Mouse (Mus musculus): ENCODE measurements around the gene Slc25a20. TPM values are rescaled to one million over a fixed set of nuclear protein-coding genes. Genes with fewer than 3 reads are reported as not detected.

Slc25a20 gene
- total RNA-seq, 2 experiments from 2014 or later = 18.4 to 22.9 TPM

DNA sequence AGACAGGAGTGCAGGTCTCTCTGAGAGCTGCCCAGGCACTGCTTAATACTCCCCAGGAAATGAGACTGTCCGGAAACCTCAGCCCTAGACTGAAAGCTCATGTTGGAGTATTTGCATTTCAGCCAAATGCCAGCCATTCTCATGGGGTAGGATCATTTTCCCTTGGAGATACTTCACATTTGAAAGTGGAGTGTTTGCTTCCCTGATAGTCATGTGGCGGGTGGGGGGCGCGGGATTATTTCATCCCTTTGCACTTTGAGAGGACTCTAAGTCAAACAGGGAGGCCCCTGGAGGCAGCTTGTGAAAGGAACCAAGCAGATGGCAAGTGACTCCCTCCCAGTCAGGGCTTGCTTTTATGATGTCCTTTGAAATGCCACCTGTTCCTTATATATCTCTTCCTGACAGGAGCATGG is 24.6 kb downstream of the Slc25a20 start:
- ATAC-seq (ENCODE audit: poor library complexity, severe bottlenecking) = no peak

DNA sequence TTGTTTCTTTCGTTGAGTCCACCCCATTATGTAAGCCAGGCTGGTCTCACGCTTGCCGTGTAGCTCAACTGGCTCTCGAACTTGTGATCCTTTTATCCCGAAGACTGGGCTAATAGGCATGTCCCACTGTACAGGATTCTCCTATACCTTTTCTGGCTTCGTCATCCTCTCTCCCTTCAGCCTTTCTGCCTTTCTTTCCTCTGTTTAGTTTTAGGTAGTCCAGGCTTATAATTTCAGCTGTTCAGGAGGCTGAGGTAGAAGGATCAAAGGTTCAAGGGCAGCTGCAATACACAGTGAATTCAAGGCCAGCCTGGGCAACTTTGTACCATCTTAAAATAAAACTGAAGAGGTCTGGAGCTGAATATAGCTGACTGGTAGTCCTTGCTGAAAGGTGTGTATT is 25.3 kb downstream of the Slc25a20 start:
- ATAC-seq (ENCODE audit: poor library complexity, severe bottlenecking) = no peak

DNA sequence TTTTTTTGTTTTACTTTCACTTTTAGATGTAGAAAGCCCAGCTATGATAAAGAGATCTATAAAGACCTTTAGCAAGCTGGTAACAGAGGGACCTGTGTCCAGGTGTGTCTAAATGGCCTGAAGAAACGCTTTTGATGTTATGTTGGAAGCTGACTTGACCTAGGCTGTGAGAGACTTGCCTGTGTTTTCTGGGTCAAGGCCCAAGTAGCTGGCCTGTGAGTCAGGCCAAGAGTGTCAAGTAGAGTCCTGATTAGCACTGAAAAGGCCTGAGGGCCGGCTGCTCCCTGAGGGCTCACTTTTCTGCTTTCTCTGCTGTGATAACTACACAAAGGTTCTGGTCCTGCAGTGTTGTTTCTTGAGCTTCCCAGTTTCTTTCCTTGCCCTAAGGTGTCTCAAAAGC is 25.8 kb downstream of the Slc25a20 start:
- ATAC-seq (ENCODE audit: poor library complexity, severe bottlenecking) = no peak

DNA sequence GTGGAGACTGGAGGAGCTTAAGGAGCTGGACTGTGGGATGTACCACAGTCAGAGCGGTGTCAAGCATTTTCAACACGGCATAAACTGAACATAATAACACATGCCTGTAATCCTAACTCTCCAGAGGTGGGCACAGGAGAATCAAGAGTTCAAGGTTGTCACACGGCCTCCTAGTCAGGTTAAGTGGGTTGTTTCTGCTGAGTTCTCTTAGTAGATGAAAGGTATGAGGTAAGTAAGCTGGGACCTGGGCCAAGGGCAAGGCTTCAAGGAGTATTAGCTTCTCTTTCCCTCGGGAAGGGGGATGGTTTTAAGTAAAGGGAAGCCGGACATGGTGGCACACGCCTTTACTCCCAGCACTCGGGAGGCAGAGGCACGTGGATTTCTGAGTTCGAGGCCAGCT is 26.6 kb downstream of the Slc25a20 start:
- no peak for ATAC-seq (ENCODE audit: poor library complexity, severe bottlenecking)

DNA sequence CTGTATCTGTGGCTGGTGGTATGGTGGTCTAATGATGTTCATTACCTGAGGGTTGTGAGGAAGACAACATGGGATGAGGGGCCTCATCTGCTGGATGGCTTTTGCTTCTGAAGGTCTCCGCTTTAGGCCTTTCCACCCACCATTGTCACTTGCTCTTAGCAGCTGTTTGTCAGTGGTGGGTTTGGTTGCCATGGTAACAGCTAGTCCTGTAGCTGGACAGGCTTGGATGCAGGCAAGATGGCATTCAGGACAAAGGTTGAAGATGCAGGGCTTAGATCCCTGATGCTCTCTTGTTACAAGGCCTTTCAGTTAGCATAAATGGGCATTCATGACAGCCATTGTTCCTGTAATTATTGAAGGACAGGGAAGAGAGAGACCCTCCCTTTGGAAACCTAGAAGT is 27.2 kb downstream of the Slc25a20 start, which contains the start of gene Prkar2a:
TSS of gene Prkar2a (plus strand) at position 209 of the 400 bp plus-strand sequence.
- ATAC-seq (ENCODE audit: poor library complexity, severe bottlenecking) = no peak

DNA sequence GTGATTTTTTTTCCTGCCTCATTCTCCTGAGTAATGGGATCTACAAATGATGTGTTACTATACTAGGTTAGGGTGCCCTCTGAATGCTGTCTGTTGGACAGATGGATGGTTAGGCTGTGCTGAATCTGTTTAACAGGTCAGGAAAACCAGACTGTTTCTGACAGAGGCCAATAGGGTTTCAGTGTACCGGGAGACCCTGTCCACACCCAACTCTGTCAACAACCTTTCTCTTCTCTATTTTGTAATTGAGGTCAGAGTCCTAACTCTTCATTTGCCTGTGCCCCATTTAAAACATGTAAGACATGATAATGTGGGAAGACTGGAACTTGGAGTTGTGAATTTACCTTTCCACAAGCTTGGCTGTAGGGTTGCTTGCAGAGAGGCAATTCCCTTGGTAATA is 28.1 kb downstream of the Slc25a20 start:
- no peak for ATAC-seq (ENCODE audit: poor library complexity, severe bottlenecking)

DNA sequence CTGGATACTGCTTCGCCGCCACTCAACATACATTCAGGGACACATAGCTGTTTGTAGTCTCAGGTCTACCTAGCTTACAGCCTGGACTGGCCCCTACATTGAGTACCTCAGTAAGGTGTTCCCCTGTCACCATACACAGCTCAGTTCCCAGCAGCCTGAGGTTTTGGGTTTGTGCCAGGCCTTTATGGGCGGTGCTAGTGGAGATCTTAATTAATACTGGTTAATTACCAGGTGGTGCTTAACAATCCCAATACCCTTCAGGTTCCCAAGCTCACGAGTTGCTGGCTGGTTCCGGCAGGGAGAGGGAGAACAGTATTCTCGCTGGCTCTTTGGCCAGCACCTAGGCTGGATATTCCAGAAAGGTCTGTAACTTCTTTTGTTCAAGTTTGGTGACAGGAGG is 29.0 kb downstream of the Slc25a20 start:
- no peak for ATAC-seq (ENCODE audit: poor library complexity, severe bottlenecking)

DNA sequence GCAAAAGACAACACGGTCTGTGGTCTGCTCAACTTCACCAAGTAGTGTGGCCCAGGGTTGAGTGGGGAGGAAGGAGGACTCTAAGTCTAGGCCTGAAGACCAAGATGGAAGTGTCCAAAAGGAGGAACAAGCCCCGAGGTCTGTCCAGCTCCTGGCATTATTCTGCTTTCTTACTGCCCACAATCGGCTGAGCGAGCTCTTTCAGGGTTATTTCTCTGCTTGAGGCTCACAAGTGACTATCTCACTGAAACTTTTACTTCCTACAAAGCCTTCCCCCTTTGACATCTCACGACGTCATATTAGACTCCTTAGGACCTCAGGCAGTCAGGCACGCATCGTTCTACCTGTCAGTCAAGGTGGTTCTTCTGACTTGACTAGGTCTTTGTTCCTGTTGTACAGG is 29.5 kb downstream of the Slc25a20 start:
- ATAC-seq (ENCODE audit: poor library complexity, severe bottlenecking) = peak; percentile 58

DNA sequence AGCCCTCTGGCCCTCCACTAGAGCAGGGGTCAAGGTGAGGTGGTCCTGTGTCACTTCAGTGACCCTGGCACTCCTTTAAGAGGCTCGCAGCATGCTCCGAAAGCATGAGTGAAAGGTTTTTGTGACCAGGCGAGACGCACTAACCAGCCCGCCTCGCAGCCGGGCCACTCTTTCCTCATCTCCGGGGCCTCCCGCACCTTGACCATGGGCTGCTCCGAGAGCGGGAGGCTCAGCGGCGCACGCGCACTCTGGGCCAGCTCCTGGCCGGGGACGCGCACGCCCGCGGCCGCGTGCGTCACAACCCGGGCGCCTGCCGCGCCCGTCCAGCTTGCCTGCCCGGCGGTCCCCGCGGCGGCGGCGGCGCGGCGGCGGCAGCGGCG is 29.9 kb downstream of the Slc25a20 start:
- ATAC-seq (ENCODE audit: poor library complexity, severe bottlenecking) = peak; percentile 82

DNA sequence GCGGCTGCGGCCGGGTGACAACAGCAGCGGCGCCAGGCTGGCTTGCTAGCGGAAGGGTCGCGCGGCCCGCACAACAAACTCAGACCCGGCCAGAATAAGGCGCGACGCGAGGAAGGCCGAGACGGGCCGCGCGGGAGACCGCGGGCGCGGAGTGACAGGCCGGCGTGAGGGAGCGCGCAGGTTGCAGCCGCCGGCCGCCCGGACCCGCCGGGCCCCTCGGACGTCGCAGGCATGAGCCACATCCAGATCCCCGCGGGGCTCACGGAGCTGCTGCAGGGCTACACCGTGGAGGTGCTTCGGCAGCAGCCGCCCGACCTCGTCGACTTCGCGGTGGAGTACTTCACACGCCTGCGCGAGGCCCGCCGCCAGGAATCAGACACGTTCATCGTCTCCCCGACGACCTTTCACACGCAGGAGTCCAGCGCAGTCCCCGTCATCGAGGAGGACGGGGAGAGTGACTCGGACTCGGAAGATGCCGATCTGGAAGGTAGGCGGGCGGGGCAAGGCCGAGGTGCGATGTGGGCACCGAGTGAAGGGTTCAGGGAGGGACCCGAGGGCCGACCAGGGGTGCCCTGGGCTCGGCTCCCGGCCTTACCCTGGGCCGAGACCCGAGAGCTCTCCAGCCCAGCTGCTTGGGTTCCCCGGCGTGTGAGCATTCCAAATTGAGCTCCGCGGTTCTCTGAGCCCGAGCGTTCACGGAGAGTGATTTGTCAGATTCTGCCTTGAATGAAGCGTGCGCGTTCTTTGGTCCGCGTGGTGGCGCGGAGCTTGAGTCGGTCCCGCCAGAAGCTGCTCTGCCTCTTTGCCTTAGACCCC is 30.5 kb downstream of the Slc25a20 start:
- ATAC-seq (ENCODE audit: poor library complexity, severe bottlenecking) = peak; percentile 43

DNA sequence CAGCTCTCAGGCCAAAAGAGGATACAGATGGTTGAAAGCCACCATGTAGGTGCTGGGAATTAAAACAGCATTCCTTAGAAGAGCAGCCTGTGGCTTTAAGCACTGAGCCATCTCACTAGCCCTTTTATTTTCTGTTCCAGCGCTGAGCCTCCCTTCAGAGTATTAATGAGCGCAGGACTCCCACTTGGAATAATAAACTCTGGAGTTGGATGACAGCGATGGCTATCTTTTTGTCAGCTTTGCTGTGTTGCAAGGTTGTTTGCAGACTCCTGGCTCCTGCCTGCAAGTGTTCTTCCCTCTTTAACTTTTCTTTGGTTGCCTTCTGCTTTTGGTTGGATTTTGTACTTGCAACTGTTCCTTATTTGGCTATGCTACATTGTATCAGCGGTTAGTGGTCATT is 32.1 kb downstream of the Slc25a20 start:
- ATAC-seq (ENCODE audit: poor library complexity, severe bottlenecking) = peak; percentile 21; the same call in 1 of the 2 replicates

DNA sequence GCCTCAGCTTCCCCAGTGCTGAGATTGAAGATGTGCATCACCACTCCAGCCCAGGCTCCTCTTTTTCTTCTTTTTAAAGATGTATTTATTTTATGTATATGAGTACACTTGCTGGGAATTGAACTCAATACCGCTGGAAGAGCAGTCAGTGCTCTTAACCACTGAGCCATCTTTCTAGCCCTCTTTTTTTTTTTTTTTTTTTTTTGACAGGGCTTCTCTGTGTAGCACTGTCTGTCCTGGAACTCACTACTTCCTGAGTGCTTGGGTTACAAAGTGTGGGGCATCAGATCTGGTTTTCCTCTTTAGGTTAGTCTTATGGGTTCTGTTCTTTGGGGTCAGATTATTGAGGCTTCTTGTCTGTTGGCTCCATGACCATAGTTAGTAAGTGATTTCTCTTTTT is 32.6 kb downstream of the Slc25a20 start:
- no peak for ATAC-seq (ENCODE audit: poor library complexity, severe bottlenecking)

DNA sequence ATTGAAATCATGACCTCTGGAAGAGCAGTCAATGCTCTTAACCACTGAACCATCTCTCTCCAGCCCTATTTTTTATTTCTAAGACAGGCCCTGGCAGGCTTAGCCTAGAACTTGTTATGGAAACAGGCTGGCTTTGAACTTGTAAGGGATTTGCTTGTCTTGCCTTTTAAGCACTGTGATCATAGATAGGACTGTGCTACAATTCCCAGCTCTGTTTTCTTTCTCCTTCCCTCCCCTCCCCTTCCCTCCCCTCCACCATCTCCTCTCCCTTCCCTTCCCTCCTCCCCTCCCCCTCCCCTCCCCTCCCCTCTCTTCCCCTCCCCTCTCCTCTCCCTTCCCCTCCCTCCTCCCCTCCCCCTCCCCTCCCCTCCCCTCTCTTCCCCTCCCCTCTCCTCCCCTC is 40.6 kb downstream of the Slc25a20 start:
- no peak for ATAC-seq (ENCODE audit: poor library complexity, severe bottlenecking)

DNA sequence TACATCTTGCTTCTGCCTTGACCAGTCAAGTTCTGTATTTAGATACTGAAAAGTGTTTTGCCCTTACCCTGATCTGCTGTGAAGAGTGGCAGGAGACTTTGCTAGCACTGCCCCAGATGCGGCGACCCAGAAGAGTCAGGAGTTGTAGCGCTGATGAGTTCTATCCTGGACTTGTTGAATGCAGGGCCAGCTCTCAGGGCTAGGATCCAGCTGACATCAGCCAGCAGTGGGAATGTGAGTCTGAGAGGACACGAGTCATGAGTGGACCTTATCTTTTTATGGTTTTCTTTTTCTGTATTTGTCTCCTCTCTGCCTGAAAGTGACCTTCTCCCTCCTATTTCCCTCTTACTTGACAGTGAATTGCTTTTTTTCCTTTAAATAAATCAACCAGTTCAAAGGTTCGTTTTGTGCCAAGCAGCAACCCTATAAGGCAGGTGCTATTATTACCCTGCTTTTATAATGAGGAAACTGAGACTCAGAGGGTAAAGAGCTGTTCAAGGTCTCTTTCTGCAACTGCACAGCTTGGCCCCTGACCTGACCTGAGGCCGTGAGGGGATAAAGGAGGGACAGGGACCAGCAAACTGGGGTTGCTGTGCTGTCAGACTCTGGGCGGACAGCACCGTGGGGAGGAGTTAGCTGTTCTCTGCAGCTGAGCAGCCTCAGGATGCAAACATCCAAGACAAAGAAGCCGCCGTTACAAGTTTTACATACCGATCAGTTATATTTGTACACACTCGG is 41.7 kb downstream of the Slc25a20 start:
- ATAC-seq (ENCODE audit: poor library complexity, severe bottlenecking) = no peak

DNA sequence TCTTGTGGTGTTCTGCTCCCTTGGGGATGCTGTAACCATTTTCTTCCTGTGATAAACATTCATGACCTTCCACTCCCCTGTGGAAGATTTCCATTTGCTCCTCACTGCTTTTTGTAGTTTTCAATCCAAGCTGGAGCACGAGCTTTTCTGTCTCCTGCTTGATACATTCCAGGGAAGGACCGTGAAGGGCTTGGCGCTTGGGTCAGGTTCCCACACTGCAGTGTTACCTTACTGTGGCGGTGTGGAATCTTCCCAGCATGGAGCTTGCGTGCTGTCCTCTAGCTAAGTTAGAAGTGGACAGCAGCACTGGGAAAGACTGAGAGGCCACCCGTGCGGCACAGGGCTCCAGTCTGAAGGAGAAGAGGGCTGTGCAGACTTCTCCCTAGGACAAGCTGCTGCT is 42.7 kb downstream of the Slc25a20 start:
- ATAC-seq (ENCODE audit: poor library complexity, severe bottlenecking) = no peak

DNA sequence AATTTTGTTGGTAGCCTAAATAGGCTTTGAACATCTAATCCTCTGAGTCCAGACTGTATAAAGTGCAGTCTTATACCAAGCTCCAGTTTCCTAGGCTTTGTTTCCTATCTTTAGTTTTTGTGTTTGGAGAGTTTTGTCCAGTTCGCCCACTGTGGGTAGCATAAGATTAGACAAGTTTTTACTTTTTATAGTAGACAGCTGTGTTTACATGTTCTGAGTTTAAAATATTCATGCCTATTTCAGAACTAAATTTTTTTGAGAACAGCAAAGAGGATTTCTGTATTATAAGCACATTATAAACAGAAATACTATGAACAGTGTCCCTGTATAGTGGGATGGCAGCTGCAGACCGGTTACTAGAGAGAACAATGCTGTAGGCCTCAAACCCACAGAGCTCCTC is 45.3 kb downstream of the Slc25a20 start:
- ATAC-seq (ENCODE audit: poor library complexity, severe bottlenecking) = no peak

DNA sequence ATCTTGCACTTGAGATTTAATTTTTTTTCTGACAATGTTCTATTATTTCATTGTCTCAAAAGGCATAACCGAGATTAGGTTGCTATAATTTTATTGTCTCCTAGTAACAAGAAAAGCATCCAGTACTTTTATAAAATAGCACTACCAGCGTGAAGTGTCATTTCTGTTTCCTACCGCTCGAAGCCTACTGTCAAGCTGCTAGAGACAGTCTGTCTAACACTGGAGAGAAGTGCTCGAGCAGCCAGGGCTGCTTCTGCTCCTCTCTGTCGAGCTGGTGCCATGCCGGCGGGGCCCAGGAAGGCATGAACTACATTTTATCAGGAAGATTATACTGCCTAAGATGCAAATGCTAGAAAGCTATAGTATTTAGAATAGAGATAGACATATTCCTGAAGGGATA is 46.9 kb downstream of the Slc25a20 start:
- ATAC-seq (ENCODE audit: poor library complexity, severe bottlenecking) = no peak

DNA sequence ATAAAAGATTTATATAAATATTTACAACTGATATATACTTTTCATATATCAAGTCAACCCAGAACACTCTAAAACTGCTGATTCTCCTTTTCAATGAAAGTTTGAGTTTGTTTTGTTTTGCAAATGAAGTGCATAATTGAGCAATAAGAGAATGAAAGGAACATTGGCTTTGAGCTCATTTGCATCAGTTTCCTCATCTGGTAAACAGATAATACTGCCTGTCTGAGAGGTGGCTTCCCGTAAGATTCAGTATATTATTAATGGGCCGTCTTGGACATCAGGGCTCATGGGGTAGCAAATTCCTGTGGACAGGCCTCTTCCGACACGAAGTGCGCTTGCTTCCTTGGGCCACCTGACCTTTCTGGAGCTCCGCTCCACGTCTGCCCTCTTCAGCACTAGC is 48.9 kb downstream of the Slc25a20 start:
- ATAC-seq (ENCODE audit: poor library complexity, severe bottlenecking) = no peak

DNA sequence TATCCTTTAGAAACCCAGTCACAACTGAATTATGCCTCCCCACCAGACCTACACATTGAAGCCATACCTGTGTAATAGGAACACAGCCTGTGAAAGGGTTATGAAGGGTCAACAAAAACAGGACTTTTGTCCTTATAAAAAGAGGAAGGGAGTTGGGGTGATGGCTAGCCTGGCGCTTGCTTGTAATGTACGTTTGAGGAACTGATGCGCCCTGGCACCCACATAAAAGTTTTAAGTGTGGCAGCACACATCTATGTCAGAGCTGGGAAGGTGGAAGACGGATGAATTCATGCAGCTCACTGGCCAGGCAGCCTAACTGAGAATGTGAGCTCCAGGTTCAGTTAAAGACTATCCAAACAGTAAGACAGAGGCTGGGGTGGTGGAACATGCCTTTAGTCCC is 54.3 kb downstream of the Slc25a20 start:
- ATAC-seq (ENCODE audit: poor library complexity, severe bottlenecking) = peak; percentile 85

DNA sequence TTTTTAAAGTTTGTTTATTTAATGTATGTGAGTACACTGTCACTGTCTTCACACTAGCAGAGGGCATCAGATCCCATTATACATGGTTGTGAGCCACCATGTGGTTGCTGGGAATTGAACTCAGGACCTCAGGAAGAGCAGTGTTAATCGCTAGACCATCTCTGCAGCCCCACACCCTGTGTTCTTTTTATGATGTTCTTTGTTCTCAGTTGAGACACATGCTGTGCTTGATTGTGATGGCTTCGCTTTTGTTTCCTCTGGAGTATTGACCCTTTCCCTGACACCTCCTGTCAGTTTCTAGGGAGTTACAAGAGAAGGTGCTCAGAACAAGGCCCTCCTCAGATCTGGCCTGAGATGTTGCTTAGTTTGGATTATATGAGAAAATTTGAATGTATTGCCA is 61.9 kb downstream of the Slc25a20 start:
- ATAC-seq (ENCODE audit: poor library complexity, severe bottlenecking) = no peak

DNA sequence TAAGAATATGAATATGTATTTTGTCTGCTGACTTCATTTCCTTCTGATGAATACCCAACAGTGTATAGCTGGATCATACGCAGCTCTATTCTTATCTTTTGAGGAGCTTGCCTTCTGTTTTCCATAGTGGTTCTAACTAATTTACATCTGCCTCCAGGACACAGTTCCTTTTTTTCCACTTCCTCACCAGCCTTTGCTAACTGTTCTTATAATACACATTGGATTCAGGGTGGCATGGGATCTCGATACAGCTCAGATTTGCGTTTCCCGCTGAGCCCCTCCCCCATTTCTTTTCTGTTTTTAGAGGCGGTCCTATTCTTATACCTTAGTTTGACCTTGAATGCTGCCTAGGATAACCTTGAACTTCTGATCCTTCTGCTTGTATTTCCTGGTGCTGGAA is 64.2 kb downstream of the Slc25a20 start:
- ATAC-seq (ENCODE audit: poor library complexity, severe bottlenecking) = no peak

DNA sequence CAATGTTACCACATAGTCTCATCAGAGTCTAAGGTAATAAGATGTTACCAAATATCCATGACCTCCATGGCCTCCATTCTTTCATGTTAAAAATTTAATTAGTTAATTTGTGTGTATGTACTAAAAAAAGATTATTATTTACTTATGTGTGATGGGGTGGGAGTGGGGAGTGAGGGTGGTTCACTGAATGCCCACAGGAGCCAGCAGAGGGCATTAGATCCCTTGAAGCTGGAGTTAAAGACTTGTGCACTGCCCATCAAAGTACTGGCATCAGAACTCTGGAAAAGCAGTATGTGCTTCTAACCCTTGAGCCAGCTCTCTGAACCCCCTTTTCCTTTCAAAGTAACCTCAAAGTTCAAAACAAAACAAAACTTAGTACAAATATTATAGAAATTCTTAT is 67.2 kb downstream of the Slc25a20 start:
- peak; percentile 18; the same call in 1 of the 2 replicates for ATAC-seq (ENCODE audit: poor library complexity, severe bottlenecking)
